Mouse (Mus musculus): Measurements from ENCODE around the gene Rab11fip3. TPM values are rescaled to one million over a fixed set of nuclear protein-coding genes. Genes with fewer than 3 reads are reported as not detected.

Gene Rab11fip3
- polyA plus RNA-seq, 1 experiment = 454 TPM

GRCm38 (mm10) chr17:26018388-26018787 is 51.0 kb downstream of the Rab11fip3 start:
- H3K4me3 ChIP-seq (ENCODE audit: insufficient read depth, low read depth, low read length) = peak overlapping the region; percentile 46
- TF ChIP-seq POLR2A (IDR thresholded peaks at IDR 0.05; ENCODE audit: low read depth, low read length) (no peak), CTCF (conservative IDR thresholded peaks at IDR 0.05; ENCODE audit: insufficient read depth, insufficient read length, low read depth, low read length) (no peak)
- WGBS = 37% methylated on average over 3 of the region's 3 CpGs
- H3K36me3 ChIP-seq (ENCODE audit: control insufficient read depth, insufficient read depth, low read length) = peaks cover 4% of the 10 kb centered on the region; the same call in 1 of the 2 replicates
- no peaks in the 10 kb centered on the region for H3K27me3 ChIP-seq (replicated peaks; ENCODE audit: control insufficient read depth, insufficient read depth, low read length)
- H3K27ac ChIP-seq (ENCODE audit: insufficient read depth, low read depth, low read length) = peak overlapping the region; percentile 90
- H3K4me1 ChIP-seq (ENCODE audit: control insufficient read depth, insufficient read depth, low read length) = peaks cover 15% of the 10 kb centered on the region
- DNase-seq = peak; percentile 52

GRCm38 (mm10) chr17:26017949-26018348 is 51.4 kb downstream of the Rab11fip3 start:
- TF ChIP-seq POLR2A (IDR thresholded peaks at IDR 0.05; ENCODE audit: low read depth, low read length) (no peak), CTCF (conservative IDR thresholded peaks at IDR 0.05; ENCODE audit: insufficient read depth, insufficient read length, low read depth, low read length) (no peak)
- peak; percentile 95 for DNase-seq
- H3K4me3 ChIP-seq (ENCODE audit: insufficient read depth, low read depth, low read length) = peak overlapping the region; percentile 46; the same call in 1 of the 2 replicates
- 47% methylated on average over 5 of the region's 5 CpGs for WGBS
- peaks cover 11% of the 10 kb centered on the region for H3K4me1 ChIP-seq (ENCODE audit: control insufficient read depth, insufficient read depth, low read length)
- H3K36me3 ChIP-seq (ENCODE audit: control insufficient read depth, insufficient read depth, low read length) = peaks cover 6% of the 10 kb centered on the region; the same call in 1 of the 2 replicates
- H3K27ac ChIP-seq (ENCODE audit: insufficient read depth, low read depth, low read length) = peak overlapping the region; percentile 90
- no peaks in the 10 kb centered on the region for H3K27me3 ChIP-seq (replicated peaks; ENCODE audit: control insufficient read depth, insufficient read depth, low read length)

GRCm38 (mm10) chr17:26017021-26017420 is 52.3 kb downstream of the Rab11fip3 start:
- Histone ChIP-seq H3K4me1 (ENCODE audit: control insufficient read depth, insufficient read depth, low read length) (peaks cover 7% of the 10 kb centered on the region), H3K27me3 (replicated peaks; ENCODE audit: control insufficient read depth, insufficient read depth, low read length) (no peaks in the 10 kb centered on the region), H3K36me3 (ENCODE audit: control insufficient read depth, insufficient read depth, low read length) (peaks cover 6% of the 10 kb centered on the region; the same call in 1 of the 2 replicates), H3K4me3 (ENCODE audit: insufficient read depth, low read depth, low read length) (peak overlapping the region; percentile 11; the same call in 1 of the 2 replicates), H3K27ac (ENCODE audit: insufficient read depth, low read depth, low read length) (peak overlapping the region; percentile 75)
- TF ChIP-seq CTCF (conservative IDR thresholded peaks at IDR 0.05; ENCODE audit: insufficient read depth, insufficient read length, low read depth, low read length) (no peak), POLR2A (IDR thresholded peaks at IDR 0.05; ENCODE audit: low read depth, low read length) (no peak)
- no peak for DNase-seq
- 71% methylated on average over 3 of the region's 3 CpGs for WGBS

- Histone ChIP-seq H3K27me3 (replicated peaks; ENCODE audit: control insufficient read depth, insufficient read depth, low read length) (no peaks in the 10 kb centered on the region), H3K4me3 (ENCODE audit: insufficient read depth, low read depth, low read length) (no peak overlapping the region), H3K4me1 (ENCODE audit: control insufficient read depth, insufficient read depth, low read length) (peaks cover 19% of the 10 kb centered on the region; the same call in 1 of the 2 replicates), H3K27ac (ENCODE audit: insufficient read depth, low read depth, low read length) (0 out of 2 replicates have a peak overlapping the region, but pooled peaks have one; percentile 39), H3K36me3 (ENCODE audit: control insufficient read depth, insufficient read depth, low read length) (peaks cover 6% of the 10 kb centered on the region; the same call in 1 of the 2 replicates)
- TF ChIP-seq POLR2A (IDR thresholded peaks at IDR 0.05; ENCODE audit: low read depth, low read length) = no peak
- TF ChIP-seq CTCF (conservative IDR thresholded peaks at IDR 0.05; ENCODE audit: insufficient read depth, insufficient read length, low read depth, low read length) = no peak
- WGBS = 71% methylated on average over 10 of the region's 10 CpGs
- no peak for DNase-seq
Observed at GRCm38 (mm10) chr17:26013711-26014110, 55.6 kb downstream of the Rab11fip3 start.

GRCm38 (mm10) chr17:26011841-26012460 is 57.4 kb downstream of the Rab11fip3 start:
- 7% methylated on average over 15 of the region's 15 CpGs for WGBS
- Histone ChIP-seq H3K4me3 (ENCODE audit: insufficient read depth, low read depth, low read length) (peak overlapping the region; percentile 13; the same call in 1 of the 2 replicates), H3K4me1 (ENCODE audit: control insufficient read depth, insufficient read depth, low read length) (peaks cover 19% of the 10 kb centered on the region; the same call in 1 of the 2 replicates), H3K27ac (ENCODE audit: insufficient read depth, low read depth, low read length) (peak overlapping the region; percentile 47; the same call in 1 of the 2 replicates), H3K36me3 (ENCODE audit: control insufficient read depth, insufficient read depth, low read length) (peaks cover 6% of the 10 kb centered on the region; the same call in 1 of the 2 replicates), H3K27me3 (replicated peaks; ENCODE audit: control insufficient read depth, insufficient read depth, low read length) (no peaks in the 10 kb centered on the region)
- DNase-seq = peak; percentile 87
- TF ChIP-seq POLR2A (IDR thresholded peaks at IDR 0.05; ENCODE audit: low read depth, low read length) = no peak
- TF ChIP-seq CTCF (conservative IDR thresholded peaks at IDR 0.05; ENCODE audit: insufficient read depth, insufficient read length, low read depth, low read length) = peak; percentile 81

- no peak overlapping the region for H3K4me3 ChIP-seq (ENCODE audit: insufficient read depth, low read depth, low read length)
- 12% methylated on average over 4 of the region's 4 CpGs for WGBS
- H3K4me1 ChIP-seq (ENCODE audit: control insufficient read depth, insufficient read depth, low read length) = peaks cover 19% of the 10 kb centered on the region; the same call in 1 of the 2 replicates
- H3K27me3 ChIP-seq (replicated peaks; ENCODE audit: control insufficient read depth, insufficient read depth, low read length) = no peaks in the 10 kb centered on the region
- H3K36me3 ChIP-seq (ENCODE audit: control insufficient read depth, insufficient read depth, low read length) = peaks cover 4% of the 10 kb centered on the region; the same call in 1 of the 2 replicates
- peak; percentile 87 for TF ChIP-seq CTCF (conservative IDR thresholded peaks at IDR 0.05; ENCODE audit: insufficient read depth, insufficient read length, low read depth, low read length)
- no peak for TF ChIP-seq POLR2A (IDR thresholded peaks at IDR 0.05; ENCODE audit: low read depth, low read length)
- peak; percentile 82 for DNase-seq
- no peak overlapping the region for H3K27ac ChIP-seq (ENCODE audit: insufficient read depth, low read depth, low read length)
Observed at GRCm38 (mm10) chr17:26009540-26009939, 59.8 kb downstream of the Rab11fip3 start.

- 61% methylated on average over 7 of the region's 7 CpGs for WGBS
- Histone ChIP-seq H3K27ac (ENCODE audit: insufficient read depth, low read depth, low read length) (no peak overlapping the region), H3K4me3 (ENCODE audit: insufficient read depth, low read depth, low read length) (no peak overlapping the region), H3K4me1 (ENCODE audit: control insufficient read depth, insufficient read depth, low read length) (peaks cover 19% of the 10 kb centered on the region; the same call in 1 of the 2 replicates), H3K36me3 (ENCODE audit: control insufficient read depth, insufficient read depth, low read length) (peaks cover 6% of the 10 kb centered on the region; the same call in 1 of the 2 replicates), H3K27me3 (replicated peaks; ENCODE audit: control insufficient read depth, insufficient read depth, low read length) (no peaks in the 10 kb centered on the region)
- TF ChIP-seq CTCF (conservative IDR thresholded peaks at IDR 0.05; ENCODE audit: insufficient read depth, insufficient read length, low read depth, low read length) (no peak), POLR2A (IDR thresholded peaks at IDR 0.05; ENCODE audit: low read depth, low read length) (no peak)
- DNase-seq = no peak
Observed at GRCm38 (mm10) chr17:26008787-26009186, 60.6 kb downstream of the Rab11fip3 start.
